Mouse (Mus musculus) embryo, embryonic 10 days (tissue): ENCODE measurements around the gene Adra1b.

Experiments used
- DNase-seq: peaks from one replicate; pipeline ENCODE4 v3.0.0-alpha.2; 2015; ENCODE audit warnings: low spot score

Adra1b gene

DNA sequence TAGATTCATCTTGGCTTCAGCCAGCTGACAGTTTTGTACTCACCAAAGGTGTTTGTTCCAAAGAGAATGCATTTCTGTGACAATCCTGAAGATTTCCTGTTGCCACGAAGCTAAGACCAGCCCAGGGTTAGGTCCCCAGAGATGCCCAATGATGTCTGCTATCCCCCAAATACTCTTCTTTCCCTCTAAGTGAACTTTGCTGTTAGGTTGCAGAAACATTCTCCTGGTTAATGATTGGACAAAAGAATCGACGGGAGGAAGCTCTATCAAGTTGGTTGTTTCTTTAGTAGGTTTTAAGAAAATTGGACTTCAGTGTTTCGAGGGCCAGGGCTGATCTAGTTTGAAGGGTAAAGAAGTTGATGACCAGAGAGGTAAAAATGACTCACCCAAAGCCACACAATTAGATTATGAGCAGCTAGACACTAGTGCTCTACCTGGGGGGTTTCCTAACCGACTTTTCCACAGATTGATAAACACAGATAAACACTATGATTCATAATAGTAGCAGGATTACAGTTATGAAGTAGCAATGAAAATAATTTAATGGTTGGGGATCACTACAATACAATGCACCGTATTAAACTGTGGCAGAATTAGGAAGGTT is at the start of gene Adra1b:
Adra1b (minus strand) TSS at position 160 of the 604 bp plus-strand sequence.
- DNase-seq = no peak

DNA sequence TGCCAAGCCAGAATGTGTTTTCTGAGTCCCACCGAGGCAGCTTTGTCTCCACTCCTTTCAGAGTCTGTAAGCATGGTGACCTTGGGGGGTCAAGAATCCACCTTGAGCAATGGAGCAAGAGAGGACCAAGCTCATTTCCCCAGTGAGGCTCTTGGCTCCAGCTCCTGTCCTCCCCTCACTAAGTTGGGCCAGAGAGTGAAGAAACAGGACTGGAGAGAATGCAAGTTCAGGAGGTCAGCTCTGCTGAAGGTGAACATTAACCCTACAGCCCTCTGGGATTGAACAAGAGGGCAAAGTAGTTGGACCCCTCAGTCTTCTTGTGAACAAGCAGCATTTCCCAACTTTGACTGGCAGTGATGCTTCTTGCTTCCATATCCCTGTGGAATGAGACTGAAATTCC is 49.3 kb upstream of the Adra1b start:
- no peak for DNase-seq

DNA sequence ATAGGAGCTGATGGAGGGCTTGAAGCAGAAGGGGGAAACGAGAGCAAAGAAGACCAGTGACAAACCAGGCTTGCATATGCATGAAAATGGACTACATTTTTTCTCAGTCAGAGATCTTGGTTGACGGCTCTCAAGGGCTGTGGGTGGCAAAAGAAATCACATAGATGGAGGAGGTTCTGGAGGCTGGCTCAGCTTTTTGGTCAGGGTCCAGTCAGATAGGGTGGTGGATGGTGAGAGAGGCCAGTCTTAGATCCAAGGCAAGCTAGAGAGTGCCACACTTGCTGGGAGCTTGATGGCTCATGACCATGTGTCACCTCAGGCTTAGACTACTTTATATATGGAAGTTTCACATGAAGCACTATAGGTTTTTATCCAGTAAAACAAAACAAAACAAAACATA is 42.8 kb upstream of the Adra1b start:
- no peak for DNase-seq

DNA sequence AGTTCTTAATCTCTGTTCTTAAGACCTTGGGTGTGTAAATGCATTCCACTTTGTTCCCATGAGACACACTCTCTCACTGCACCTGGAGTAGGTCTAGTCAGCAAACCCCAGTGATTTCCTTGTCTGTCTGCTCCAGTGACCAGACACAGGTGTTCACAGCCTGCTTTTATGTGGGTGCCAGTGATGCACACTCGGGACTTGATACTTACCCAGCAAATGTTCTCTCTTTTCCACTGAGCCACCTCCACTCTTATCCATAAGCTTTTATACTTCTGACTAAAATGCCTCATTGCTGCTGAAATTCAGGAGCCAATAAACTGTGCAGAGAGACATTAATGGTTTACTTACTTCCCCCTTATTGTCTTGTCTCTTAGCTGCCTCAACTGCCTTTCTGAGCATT is 42.2 kb upstream of the Adra1b start:
- no peak for DNase-seq

DNA sequence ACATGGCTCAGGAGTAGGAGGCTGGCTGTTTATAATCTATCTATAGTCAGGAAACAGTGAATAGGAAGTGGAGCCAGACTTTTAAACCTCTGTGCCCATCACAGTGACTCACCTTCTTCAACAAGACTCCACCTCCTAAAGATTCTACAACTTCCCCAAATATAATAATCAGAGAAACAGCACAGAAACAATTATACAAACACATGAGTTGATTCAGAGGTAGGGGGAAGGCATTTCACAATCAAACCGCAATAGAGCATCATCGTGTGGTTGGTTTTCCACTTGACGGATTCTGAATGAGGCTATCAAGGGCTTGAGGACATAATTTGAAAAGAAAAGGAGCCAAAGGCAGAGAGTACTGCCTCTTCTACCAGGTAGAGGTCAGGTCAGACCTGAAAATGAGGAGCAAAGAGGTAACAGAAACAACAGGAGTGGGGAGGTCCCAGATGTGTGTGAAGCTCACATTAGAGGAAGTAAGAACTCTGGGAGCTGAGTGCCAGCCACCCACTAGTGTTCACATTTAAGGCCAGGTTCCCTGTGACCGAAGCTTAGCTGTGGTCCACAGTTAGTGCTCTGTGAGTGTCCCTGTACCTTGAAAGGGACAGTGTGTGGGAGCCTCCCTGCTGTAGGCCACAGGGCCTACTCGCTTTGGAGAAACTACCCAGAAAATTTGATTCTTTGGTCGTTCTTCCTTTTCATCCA is 39.6 kb upstream of the Adra1b start:
- no peak for DNase-seq

DNA sequence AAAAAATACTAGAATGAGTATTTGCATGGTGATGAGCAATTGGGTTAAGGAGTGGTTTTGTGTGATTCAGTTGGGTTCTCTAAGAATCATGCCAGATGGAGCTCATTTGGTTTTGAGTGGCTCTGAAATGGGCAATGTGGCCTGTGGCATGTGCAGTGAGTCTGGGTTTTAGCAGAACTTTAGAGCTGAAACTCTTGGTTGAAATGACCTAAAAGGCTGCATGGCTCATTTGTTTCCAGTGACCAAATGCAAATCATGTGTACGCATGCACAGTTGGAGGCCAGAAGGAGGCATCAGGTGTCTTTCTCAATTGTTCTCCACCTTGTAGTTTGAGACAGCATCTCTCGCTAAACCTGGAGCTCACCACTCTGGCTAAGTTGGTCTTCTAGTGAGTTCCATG is 35.0 kb upstream of the Adra1b start:
- no peak for DNase-seq

DNA sequence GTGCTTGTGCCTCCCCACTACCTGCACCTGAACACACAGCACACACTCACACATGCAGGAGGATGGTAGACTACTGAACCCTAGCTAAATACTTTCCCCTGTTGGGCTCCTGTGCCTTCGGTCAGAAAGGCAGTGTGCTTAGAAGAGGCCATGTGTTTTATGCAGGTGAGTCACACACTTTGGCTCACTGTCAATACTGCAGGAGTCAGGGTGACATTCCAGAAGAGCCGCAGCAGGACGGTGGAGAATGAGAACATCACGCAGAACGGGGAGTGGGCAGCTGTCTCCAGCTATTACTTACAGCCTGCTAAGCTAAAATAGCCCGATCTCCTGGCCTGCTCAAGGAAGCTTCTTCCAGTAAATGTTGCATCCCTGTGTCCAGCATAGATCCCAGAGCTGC is 32.5 kb upstream of the Adra1b start:
- no peak for DNase-seq

DNA sequence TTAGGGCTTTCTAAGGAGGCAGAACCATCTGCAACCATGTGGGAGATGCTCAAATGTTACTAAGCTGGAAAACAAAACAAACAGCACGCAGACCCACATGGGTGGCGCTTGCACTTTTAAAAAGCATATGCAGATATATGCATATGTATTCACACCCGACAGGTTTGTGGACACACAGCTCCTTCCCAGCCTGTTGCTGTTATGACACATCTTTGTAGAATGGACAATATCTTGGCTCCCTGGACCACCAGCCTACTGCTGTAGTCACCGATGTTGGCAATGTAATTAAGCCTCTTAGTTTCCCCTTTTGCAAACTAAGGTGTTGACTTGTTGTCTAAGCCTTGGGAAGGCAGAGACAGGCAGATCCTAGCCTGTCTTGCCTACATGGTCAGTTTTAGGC is 32.0 kb upstream of the Adra1b start:
- DNase-seq = no peak

DNA sequence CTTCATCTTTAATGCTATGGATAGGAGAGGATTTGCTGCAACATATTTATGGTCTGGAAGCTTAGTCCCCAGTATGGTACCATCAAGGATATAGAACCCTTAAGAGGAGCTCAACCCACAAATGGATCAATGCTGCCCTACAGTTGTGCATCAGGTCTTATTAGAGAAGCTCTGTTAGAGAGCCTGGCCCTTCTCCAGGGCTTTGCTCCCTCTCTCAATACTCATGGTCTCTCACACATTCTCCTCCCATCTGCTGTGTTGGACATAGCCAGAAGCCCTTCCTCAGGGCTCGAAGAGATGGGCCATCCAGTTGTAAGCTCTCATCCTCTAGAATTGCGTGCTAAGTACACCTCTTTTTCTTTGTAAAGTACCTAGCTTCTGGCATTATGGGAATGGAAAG is 29.2 kb upstream of the Adra1b start:
- DNase-seq = no peak

DNA sequence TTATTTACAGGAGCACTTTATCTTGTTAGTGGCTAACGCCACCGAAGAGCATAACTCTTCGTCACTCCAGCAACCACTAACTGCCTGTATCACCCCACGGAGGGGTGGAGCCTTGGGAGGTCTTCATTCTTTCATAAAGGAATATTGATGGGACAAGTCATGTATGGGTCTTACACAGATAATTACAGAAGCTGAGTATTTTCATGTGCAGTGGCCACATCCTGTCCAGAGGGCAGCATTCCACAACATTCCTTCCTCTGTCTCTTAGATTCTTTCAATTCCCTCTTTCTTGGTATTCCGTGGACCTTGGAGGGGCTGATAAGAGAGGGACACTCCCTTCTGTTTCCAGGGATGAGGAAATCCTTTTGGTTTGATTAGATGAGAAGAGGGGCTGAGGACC is 28.7 kb upstream of the Adra1b start:
- no peak for DNase-seq

DNA sequence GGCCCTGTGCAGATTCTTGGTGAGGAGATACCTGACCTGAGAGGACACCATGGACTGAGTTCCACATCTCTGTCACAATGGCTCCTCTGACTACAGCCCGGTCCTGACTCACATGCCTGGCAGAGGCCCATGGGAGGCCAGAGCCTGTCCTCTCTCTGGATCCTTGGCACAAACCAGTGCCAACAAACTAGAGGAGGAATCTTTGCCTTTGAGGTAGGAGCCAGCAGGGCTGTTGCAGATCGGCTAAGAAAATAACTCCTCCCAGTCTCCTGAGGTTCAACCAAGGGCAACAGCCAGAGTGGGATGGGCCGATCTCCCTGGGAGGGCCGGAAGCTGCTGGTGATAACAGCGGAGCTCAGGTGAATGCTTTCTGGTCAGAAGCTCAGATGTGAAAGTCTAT is 28.2 kb upstream of the Adra1b start:
- DNase-seq = no peak

DNA sequence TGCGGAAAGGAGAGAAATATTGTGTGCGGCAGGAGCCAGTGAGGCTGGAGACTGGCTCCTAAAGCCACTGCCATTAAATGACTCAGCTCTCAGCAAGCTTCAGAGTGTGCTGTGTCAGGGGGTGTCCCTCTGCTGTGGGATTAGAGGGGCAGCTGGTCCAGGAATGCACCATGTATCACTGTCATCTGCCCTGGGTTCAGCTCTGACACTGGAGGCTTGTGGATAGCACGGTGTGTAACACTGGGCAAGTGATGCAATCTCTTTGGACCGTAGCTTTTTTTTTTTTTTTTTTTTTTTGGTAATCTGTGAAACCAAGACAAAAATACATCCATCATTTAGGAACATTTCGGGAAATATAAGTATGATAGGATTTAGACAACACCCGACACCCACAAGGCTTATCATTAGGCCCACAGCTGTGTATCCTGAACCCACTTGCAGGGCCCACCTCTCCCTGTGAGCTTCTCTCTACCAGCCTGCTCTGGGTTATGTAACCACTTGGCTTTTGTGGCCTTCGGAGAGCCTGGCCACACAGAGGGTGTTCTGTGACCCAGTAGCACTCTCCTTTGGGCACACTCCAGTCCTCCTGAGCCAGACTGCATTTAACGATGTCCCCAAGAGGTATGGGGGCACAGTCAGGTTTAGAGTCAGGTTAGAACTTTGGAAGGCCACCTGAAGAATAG is 26.3 kb upstream of the Adra1b start:
- DNase-seq = peak; percentile 23

DNA sequence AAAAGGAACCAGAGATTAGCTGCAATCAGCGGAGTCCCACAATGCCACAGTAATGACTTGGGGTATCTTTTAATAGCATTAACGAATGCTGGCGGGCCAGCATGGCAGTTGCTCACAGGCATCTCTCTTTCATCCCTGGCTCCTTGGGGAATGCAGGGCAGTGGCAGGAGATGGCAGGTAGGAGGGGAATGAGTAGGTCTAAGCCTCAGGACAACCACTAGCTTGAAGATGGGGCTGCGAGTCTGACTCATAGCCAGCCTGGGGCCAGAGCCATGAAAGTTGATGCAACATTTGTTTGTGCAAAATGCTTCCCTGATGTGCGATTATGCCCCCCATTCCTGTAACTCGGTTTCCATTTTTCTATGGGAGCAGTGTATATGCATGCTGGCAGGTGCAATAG is 25.2 kb upstream of the Adra1b start:
- DNase-seq = no peak

DNA sequence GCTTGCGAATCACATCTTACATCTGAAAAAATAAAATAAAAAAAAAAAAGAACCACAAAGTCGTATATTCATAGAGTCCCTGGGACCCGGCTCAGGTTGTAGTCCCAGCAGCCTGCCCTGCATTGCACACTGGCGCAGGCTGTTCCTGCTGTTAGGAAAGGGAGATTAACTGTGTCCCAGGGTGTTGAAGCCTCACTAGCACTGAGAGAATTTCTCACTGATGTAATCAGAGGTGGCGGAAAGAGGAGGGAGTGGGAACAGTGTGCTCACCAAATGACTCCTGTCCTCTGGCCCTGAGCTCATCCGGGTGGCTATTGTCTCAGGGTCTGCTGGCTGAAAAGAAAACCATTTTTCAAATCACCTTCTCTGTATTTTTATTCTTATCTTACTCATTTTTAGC is 24.6 kb upstream of the Adra1b start:
- peak; percentile 7 for DNase-seq

DNA sequence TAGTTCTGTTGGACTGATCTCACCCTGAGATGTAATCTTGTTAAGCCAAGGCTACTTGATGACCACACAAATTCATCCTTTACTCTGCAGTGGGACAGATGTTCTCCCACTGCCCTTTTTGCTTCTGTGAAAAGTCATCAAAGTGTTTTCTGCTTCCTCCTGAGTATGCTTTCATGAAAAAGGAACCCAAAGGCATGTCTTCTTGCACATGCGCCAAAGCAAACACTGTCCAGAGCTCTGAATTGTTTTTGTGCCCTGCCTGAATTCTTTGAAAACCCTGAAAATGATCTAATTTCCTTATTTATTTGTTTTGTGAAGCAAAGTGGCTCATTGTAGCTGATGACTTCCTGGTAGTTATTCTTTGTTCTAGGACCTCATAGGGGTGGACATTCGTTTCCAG is 20.7 kb upstream of the Adra1b start:
- no peak for DNase-seq

DNA sequence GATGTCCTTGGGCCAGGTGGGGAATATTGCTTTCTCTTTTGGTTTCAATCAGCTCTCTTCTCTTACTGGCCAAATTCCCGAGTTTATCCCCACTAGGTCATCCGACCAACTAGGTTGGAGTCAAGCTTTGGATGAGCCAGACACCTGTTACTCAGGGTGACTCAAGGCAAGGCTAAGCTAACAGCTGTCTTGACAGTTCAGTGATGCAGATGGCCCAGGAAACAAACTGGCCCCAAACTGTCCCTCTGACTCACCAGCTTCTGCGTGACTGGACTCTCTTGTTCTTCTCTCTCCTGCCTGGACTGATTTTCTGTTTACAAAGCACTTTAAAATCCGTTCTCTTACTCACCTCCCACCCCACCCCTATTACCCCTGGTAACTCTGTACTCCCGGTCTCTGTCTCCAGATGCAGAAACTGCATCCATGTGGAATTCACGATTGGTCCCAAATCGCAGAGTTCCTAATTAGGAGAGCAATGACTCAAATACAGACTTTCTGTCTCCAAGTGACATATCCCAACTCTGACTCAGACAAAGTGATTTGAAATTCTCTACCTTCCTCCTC is 18.6 kb upstream of the Adra1b start:
- no peak for DNase-seq

DNA sequence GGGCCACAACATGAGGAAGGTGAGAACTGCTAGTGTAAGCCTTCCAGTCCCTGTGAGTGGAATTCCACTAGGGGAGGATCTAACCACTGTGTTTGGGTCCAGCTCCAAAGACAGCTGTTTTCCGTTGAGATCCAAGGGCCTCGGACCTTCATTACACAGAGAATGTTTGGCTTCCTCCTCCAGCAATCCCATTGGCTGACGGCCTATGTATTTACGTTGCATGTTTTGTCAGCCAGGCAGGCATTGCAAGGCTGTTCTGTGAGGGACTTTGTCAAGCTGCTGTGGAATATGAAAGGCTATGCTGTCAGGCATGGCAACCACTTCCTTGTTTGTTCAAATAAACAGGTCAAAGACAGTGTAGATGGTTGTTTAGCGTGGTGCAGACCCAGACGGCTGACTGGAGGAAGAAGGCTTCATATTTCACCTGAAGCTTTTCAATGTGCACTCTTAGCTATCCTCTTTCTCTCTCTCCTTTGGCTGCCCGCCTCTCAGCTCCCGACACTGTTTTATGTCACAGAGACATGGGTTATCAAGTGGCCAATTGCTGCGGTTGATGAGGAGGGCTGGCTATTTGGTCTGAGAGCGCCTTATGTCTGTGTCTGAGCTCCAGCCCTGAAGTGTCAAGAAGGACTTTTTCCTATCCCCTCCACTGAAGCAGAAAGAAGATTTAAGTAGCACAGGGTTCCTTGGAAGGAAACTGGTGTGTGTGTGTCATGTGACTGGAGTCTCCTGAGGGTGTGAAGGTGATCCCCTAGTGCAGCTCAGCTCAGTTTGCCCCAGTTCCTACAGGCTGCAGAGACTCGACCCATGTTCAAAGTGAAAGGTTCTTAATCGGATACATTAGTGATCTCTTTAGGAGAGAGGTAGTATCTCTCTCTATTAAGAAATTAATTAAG is 13.8 kb upstream of the Adra1b start:
- peak; percentile 48 for DNase-seq

DNA sequence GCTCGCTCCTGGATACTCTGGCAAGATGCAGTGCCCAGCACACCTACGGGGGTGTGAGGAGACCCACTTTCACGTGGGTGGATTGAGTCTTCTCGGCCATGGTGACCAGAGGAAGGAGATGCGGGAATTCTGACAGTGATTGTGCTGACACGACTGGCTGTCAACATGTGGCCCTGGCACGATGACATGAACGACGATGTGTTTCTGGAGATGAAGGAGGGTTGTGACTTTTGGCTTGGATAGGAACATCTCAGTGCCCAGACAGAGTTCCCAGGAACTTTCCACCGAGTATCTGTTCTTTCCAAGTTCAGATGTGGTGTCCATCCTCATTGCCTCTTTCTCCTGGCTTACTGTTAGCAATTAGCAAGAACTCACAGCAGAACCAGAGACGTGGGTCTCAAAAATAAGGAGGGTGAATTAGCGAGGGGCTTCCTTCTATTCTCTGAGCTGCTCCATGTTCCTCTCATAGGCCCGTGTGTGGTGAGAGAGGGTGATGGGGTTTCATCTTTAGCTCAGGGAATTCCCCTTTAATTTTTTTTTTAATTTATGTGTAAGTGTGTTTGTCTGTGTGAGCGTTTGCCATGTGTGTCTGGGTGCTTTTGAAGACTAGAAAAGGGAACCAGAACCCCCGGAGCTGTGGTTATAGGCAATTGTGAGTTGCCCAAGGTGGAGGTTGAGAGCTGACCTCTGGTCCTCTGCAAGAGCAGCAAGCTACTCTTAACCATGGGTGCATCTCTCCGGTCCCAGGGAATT is 11.3 kb upstream of the Adra1b start:
- no peak for DNase-seq

DNA sequence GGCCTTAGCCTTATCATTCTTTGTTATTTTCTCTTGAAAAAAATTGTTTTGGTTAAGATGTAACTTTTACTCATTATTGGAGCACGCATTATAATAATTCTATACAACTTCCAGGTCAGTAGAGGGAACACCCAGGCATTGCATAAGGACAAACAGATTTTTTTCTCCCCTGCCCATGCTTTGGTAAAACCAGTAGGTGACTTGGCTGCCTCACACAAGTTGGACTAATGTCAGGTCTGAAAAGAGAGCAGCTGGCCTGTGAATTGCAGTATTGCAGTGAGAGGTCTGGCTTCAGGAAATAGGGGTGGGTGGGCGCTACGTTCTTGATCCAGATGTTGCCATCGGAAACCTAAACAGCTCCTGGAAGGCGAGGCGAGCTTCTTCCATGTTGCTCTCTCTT is 10.6 kb upstream of the Adra1b start:
- DNase-seq = no peak

DNA sequence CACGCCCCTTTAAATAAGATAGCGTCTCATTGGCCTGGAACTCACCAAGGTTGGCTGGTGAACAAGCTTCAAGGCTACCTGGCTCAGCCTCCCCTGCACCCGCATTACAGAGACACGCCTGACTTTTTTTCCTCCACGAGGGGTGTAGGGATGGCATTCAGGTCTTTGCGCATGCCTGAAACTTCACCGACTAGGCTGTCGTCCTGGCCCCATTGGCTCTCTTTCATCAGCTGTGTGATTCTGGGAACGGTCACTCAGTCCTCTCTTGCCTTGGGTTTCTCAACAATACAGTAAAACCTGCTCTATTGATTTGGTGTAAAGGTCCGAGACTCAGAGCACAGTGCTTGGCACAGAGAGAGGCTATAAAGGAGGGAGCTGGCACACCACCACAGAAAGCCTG is 2.3 kb upstream of the Adra1b start:
- no peak for DNase-seq

DNA sequence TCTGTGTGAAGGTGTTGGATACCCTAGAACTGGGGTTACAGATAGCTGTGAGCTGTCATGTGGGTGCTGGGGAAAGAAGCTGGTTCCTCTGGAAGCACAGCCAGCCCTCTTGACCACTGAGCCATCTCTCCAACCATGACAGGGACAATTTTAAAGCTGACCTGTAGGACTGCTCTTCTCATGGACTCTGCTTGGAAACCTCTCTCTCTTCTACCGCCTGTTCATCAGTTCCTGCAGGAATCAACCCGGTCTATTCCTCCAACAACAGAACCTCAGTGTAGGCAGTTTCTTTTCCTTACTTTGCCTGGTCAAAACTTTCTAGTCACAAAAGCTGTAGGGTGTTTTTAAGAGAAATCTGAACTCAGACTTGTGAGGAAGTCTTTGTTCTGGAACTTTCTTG is 1.3 kb downstream of the Adra1b start:
- DNase-seq = no peak

DNA sequence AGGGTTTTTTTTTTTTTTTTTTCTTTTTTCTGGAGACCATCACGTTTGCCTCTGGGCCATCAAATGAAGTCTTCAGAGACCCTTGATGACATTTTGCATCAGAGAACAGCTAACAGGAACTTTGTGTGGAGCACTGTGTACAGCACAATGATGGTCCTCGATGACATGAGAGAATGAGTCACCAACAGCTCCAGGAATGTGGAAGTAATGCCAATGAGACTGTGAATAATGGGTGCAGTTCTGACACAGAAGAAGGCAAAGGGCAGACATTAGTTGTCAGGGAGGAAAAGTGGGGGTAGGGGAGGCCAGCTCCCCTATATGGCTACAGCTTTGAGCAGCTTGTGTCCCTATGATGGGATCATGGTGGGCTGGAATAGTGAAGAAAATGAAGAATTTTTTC is 5.7 kb downstream of the Adra1b start:
- no peak for DNase-seq
